Mouse (Mus musculus) testis, postnatal 10 days (tissue): ENCODE data around the gene Tstd2.

Source experiments
- DNase-seq: peaks from one replicate; pipeline ENCODE4 v3.0.0; 2021; ENCODE audit warnings: low spot score

Gene Tstd2

DNA sequence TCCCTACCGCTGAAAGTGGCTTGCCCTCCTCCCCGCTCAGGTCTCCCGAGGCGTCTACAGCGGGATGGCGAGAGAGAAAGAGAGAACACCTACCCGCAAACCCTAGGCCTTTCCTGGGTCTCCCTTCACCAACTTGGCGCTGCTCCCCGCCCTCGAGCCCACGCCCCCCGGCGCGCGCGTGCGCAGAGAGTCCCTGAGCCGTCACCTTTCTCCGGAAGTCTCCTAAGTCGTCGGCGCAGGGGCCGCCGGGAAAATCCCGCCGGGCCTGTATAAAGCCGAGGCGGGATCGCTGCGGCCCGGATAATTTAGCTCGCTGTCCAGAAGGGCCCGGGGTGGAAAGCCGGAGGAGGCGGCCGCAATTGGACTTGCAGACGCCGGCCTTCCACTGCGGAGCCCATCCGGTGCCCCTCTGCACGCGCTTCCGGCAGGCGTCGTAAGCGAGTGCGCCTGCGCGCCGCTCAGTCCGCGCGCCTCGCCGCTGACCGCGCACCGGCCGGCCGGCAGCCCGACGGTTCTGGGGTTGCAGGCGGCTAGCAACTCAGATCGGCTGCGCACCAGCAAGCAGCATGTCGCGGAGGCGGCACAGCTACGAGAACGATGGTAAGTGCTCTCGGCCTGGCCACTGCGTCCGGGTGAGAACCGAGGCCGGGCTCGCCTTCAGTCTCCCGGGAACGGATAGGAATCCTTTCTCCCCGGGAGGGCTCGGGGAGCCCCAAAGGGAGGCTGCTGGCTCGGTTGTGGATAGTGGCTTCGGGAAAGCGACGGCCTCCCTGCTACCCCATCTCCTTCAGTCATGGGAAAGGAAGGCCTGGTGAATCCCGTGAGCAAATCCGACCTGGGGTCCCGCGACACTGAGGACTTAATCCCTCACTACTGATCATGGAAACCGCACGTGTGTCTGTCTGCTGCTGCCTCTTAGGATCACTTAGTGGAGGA, at the start of gene Tstd2, which contains the start of gene Ncbp1:
Gene Tstd2 (minus strand): TSS at position 408 of the 936 bp plus-strand sequence.
Gene Ncbp1 (plus strand): TSS at position 327 of the 936 bp plus-strand sequence.
- peak; percentile 96 for DNase-seq

DNA sequence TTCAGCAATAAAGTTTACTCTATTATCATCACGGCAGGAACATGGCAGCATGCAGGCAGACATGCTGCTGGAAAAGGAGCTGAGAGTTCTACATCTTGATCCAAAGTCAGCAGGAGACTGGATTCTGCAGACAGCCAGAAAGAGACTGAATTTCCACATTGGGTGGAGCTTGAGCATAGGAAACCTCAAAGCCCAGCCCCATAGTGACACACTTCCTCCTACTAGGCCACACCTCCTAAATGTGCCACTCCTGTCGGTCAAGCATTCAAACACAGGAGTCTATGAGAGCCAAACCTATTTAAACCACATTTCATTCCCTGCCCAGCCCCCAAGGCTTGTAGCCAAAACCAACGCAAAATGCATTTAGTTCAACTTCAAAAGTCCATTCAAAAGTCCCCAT, 48.0 kb upstream of the Tstd2 start:
- DNase-seq: no peak

DNA sequence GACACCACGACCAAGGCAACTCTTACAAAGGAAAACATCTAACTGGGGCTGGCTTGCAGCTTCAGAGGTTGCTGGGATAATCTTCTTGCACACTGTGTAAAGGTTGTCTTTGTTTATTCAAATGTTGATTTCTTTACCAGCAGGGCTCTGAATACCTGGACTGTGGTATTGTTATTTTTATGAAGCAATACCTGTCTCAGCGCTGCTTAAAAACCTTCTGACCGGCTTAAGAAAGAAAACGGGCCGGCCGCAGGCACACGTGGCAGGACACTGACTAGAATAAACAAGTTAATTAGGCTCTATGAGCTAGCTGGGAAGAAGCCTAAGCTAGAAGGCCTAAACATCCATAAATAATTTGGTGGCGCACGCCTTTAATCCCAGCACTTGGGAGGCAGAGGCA, 47.4 kb upstream of the Tstd2 start:
- no peak for DNase-seq

DNA sequence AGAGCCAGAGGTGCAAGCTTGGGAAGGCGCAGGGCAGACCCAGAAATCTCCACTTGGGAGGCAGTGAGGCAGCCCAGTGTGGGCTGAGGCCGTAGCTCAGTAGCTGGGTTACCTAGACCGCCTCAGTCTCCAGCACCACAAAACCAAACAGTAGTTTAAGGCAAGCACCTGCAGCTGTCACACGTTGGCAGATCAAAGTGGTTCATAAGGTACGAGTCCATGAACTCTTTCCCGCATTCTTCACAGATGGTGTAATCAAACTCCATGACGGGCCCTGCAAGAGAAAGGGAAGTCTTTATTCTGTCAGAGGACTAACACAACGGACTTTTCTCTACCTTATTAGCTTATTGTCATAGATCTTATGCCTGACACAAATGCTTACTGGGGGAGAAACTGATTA, 46.9 kb upstream of the Tstd2 start:
- DNase-seq: no peak

DNA sequence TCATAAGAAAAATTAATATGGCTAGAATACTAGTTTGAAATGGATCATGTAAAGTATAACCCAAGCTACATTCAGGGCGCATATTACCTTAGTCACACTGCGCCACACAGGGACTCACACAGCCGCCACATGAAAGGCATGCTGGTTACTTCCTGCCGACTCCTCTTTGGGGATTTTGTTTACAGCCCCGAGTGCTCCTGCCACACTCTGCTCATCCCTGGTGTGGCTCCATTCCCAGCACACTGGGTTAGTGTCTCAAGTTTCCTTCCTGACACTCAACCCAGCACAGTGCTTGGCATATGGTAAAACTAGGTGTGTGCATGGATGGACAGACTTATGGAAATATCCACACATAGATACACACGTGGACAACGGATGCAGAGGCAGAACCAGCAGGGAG, 43.7 kb upstream of the Tstd2 start:
- DNase-seq: no peak

DNA sequence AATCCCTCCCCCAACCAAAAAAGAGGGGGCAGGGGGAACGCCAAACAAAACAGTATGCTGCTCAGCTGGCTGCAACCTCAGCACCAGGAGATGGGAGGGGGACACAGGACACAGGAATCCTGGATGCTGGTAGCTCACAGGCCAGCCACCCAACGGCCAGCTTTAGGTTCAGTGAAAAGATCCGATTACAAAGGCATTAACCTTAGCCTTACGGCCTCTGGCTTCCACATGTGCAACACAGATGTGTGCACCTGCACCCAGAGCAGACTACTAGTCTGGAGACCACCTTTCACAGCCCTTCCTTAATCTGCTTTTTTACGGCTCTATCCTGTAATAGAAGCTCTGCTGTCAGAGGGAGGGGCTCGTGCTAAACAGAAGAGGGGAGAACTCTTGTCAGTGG, 42.7 kb upstream of the Tstd2 start:
- DNase-seq: no peak

DNA sequence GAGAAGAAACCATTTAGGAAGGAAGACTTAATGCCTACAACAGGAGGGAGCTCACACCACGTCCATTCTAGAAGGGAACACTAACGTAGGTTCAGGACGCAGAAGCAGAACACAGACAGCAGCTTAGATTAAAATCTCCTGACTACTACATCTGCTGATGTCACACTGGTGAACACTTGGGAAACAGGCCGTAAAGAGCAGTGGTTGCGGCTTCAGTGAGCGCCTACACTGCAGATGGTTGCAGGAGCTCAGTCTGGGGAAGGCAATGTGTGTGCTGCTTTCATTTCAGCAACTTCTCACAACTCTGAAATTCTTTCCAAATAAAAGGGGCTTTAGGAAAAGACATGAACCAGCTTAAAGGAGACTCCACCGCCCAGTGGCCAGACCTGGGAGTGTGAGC, 39.0 kb upstream of the Tstd2 start:
- no peak for DNase-seq

DNA sequence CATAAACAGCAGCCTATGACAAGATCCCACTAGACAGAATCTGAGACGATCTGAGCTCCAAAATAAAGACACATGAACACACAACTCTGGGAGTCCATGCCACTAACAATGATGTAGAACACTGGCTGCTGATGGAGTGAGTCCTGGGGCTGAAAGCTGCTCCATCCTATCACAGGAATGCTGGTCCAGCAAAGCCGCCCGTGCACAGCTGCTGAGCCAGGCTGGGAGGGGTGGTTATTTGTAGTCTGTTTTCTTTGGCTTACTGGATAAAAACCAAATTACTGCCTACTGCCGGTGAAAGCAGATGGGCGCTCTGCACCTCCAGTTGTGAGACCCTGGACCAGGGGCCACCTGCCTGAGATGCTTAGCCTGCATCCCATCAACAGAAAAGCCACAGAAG, 38.5 kb upstream of the Tstd2 start:
- DNase-seq: no peak

DNA sequence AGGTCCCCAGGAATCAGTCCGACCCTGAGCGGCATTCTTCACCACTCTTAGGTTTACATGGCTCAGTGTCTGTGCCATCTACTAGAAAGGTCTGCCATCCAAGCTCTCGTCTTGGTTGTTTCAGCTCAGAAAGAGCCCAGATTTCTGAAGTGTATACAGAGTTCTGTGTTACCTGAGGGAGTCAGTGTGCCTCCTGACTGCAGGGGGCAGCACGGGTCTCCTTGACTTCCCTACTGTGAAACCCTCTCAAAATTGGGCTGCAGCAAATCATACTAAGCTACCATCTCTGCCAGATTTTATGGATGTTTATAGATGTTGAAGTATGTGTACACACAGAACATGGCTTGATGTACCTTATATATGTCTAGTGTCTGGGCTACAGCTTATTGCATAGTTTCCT, 37.8 kb upstream of the Tstd2 start:
- DNase-seq: no peak

DNA sequence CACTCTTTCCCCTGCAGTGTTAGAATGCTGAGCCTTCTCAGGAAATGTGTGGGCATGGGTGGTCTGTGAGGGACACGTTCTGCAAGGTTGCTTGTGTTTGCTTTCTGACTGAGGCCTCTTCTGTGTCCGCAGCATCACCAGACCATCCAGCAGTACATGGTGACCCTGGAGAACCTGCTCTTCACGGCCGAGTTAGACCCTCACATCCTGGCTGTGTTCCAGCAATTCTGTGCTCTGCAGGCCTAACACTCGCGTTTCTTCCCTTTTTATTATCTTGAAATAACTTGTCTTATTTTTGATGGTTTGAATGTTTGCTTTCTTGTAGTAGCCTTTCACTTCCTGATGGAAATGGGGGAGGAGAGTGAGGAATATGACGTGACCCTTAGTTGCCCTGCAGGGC, 33.3 kb upstream of the Tstd2 start:
- DNase-seq: no peak

DNA sequence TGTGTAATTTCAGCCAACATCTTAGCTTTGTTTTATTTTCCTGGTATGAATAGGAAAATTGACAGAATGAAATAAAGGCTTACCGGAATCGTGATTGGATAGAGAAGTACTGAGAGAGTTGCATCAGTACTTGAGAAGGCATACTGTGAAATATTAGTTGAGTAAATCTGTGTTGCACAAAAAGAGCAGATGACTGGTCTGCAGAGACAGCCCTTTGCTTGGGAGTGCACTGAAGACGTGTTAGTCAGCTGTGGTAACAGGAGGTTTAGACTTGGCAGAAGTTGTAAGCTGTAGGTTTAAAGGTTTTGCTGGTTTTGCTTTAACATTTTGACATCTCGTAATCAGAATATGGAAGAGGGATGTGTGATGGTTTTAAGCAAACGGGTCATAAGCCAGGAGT, 27.3 kb upstream of the Tstd2 start:
- no peak for DNase-seq

DNA sequence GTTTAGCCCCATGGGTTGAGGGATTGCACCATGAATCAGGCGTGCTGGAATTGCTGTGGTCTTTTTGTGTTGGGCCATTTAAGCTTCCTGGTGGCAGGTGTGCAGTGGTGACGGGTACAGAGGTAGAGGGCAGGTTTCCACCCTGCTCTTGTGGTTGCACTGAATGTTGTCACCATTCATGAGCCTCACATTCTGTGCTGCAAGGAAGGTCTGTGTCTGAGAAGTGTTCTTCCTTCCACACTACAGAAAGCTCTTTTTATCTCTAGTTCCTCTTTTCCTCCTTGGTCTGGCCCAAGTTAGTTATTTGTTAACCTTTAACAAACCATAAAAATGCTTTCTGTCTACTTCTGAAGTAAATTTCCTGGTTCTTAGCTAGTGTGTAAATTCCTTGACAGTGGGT, 25.5 kb upstream of the Tstd2 start:
- no peak for DNase-seq

DNA sequence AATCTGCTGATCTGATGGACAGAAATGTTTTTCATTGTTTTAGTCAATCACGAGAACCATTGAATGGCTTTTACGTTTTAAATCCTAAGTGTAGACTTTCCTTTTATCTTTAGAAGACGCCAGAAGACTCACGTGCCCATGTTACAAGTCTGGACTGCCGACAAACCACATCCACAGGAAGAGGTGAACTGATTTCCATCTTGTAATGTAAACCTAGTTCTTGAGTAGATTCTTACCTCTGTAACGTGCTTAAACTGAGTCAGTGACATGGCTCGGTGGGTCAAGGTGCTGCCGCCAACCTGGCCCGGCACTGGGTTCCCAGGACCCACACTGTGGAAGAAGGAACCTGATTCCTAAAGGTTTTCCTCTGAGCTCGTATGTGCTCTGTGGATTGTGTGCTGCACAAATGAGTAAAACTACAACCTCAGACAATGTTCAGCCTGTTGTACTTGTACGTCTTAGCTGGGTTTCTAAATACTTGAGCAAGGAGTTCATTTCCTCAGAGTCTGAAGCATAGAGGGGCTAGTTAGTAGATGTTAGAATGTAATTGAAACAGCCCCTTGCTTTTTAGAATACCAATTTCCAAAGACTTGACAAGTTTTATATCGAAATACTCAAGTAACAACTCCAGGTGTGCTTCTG, 13.5 kb upstream of the Tstd2 start:
- no peak for DNase-seq

DNA sequence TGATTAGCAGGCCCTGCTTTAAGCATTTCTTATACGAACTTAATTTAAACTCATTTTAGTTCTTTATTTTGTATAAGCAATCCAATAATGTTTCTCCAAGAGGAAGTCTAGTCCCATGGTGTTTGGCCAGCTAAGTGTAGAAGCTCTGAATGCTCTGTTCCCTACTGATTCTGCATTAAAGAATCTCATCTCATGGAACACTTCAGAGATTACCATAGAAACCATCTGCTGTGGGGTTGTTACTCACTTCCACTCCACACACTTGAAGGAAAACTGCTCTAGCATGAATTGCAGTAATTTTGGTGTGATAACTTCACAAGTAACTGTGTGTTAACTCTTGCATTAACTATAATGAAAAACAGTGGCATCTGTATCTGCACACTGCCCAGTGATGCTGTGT, 8.4 kb upstream of the Tstd2 start:
- no peak for DNase-seq

DNA sequence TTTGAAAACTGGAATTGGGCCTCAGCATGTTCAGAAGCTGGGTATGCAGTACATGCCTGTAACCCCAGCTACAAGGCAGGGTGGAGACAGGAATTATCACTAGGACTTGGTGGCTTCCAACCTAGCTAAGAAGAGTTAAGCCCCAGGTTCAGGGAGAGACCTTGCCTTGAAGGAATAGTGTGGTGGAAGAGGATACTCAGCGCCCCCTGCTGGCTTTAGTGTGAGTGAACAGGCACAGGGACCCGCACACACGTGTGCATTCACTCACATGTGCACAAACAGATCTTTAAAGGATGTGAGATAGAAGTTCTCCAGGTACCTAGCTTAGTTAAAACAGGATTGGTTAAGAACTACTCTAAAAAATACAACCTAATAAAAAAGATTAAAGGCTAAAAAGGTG, 5.8 kb upstream of the Tstd2 start:
- no peak for DNase-seq

DNA sequence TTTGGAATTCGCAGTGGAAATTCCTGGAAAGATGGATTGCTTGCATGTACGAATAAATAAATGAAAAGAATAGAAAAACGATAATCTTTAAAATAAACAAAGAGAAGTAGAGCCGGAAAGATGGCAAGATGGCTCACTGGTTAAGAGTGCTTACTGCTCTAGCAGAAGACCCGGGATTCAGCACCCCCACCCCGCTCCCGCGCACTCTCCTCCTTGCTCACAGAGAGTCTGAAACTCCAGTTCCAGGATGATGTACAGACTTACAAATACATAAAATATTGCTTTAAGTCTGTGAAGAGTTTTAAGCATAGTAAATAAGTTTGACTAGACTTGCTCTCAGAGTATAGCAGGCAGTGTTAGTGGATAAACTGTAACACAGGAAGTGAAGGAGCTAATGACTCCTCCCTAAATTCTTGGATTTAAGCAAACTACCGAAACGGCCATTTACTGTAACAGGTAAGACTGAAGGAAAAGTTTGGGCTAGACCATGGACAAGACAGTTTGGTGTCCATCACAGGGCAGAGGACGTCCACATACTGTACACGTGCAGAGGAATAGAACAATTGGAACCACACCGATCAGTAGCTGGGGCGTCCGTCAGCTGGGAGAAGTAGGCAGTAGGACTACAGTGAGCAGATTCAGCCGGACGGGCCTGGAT, 736 bp downstream of the Tstd2 start:
- peak; percentile 65 for DNase-seq

DNA sequence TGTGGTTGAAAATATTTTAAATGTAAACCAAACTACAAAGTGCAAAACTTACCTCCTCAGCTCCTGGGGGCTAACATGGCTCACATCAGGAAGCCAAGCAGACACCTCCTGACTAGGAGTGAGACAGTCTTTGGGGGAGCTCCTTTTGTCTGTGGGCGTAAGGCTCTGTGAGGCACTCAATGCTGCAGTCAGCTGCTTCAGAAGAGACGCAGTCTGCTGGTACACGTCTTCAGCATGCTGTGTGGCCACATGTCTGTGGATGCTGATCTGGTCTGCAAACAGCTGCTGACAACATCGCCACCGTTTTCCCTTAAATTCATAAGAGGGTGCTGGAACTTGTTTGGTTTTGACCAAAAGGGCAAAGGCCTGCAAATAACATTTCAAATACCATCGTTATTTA, 6.7 kb downstream of the Tstd2 start:
- no peak for DNase-seq

DNA sequence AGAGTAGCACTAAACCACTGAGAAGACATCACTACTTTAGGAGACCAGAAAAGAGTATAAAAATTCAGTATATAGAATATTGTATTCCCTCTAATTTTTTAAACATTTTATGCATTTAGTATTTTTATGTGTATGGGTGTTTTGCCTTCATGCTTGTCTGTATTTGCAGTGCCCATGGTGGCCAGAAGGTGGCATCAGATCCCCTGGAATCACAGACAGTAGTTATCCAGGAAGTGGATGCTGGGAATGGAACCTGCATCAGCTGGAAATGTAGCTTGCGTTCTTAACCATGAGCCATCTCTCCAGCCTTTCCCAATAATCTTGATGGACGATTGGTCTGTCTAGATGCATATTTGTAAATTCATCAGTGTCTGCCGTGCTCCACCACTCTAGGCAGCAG, 8.3 kb downstream of the Tstd2 start:
- peak; percentile 74 for DNase-seq

DNA sequence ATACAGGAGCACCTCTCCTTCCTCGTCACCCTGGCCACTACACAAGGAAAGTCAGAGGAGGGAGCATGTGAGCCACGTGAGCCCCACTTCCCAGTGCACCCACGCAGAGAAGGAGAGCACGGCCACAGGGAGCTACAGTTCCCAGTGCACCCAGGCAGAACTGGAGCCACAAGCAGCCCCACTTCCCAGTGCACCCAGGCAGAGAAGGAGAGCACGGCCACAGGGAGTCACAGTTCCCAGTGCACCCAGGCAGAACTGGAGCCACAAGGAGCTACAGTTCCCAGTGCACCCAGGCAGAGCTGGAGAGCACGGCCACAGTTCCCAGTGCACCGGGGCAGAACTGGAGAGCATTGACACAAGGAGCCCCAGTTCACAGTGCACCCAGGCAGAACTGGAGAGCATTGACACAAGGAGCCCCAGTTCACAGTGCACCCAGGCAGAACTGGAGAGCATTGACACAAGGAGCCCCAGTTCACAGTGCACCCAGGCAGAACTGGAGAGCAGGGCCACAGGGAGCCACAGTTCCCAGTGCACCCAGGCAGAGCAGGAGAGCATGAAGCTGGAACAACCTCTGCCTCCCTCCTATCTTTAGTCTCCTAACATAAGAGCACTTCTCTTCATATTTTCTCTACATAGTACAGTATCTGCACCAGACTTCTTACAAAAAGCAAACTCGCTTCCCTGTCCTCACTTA, 9.0 kb downstream of the Tstd2 start:
- no peak for DNase-seq

DNA sequence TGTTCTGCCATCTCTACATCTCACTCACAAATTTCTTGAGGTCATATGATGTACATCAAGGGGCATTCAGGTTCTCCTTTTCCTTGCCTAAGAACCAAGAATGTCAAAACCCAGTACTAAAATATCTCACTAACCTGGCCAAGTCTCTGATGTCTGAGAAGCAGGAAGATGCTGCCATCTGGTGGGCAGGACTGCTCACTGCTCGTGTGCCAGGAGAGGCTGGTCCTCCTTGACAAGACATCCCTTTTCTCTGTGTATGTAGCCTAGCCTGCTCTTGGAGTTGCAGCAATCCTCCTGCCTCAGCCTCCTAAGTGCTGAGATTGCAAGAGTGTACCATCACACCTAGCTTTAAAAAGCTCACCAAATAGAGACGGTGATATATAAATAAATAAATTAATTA, 12.0 kb downstream of the Tstd2 start:
- DNase-seq: peak; percentile 83

DNA sequence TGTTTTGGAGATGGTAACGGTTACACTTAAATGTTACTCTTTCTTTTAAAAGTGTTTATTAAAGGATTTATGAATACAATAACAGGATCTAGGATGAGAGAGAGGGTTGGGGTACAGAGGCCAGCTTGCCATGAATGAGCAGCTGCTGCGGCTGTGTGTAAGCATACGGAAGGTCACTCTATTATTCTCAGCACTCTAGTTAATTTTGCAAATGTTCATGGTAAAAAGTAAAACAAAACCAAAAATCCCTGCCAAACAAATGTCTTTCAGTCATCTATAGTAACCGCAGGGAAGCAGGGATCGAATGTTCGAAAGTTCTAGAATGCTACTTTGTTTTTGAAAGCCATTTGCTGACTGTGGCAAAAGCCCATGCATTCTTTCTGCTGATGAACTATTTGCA, 15.1 kb downstream of the Tstd2 start:
- DNase-seq: no peak

DNA sequence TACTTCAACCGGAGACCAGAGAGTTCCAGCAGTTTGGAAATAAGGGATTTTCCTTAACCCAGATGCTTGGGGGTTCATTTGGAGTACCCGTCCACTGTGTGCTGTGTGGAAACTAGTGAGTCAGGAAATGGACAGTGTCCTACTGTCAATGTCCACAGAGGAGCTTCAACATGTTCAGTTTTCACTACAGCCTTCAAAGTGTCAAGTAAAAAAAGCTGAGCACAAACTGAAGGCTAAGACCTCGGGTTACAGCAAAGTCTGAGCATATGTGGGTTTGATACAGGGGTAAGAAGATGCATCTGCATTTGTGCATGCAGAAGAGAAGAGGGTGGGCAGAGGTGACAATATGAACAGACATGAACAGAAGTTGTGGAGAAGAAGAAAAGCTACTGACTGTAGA, 17.7 kb downstream of the Tstd2 start:
- DNase-seq: no peak
